Mouse (Mus musculus) urinary bladder, postnatal 25 days (tissue): ENCODE measurements around the gene Camkk1.

Experiments
- DNase-seq: peaks from one replicate; pipeline ENCODE4 v3.0.0; 2022; ENCODE audit warnings: low spot score

Gene Camkk1

GRCm38 (mm10) chr11:73015391-73016102 lies 3.3 kb upstream of the Camkk1 start:
- peak; percentile 31 for DNase-seq

DNA sequence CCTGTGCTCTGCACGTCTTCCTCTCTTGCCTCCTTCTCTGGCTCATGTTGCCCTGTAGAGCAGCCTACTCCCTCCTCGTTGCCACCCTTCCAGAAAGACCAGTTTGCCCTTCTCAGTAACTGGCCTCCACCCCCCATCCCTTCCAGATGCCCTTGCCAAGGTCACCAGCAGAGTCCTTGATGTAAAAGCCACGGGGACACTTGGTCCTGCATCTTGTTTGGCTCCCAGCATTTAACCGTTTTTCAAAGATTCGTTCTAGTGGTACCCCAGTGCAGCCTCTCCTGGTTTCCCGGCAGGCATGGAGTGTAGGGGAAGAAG lies 2.7 kb upstream of the Camkk1 start:
- no peak for DNase-seq

GRCm38 (mm10) chr11:73019147-73019795 lies 463 bp downstream of the Camkk1 start:
- DNase-seq = no peak

DNA sequence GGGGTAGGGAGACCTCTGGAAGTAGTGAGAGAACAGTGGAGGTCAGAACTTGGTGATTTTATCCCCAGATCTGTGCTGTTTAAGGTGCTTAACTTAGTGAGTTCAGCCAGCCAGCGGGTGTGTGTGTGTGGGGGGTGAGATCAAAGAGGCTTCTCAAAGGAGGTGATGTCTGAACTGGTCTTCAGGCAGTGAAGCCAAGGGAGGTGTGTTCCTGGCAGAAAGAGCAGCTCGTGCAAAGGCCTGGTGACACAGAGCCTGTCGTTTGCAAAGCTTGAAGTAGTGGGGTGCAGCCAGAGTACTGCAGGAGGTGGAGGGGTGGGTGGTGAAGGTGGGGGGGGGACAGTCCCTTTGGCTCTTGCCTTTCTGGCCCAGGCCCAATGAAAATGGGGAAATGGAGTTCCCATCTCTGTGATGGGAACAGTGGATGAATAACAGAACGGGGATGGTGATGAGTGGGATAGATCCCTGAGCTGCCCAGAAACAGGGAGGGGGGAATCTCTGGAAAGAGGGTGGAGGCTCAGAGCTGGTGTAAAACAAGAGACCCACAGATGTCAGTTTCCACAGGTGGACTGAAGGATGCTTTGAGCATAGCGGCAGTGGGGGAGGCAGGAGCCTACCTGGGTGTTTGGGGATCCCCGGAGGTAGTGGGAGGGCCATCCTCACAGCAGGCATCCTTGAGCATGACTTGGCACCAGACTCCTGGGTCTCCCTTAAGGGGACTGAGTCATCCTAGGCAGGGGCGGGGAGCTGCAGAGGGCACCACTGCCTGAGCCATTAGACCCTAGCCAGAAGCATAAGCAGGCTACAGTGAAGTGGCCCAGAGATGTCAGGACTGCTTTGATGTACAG lies 2.4 kb downstream of the Camkk1 start:
- no peak for DNase-seq

DNA sequence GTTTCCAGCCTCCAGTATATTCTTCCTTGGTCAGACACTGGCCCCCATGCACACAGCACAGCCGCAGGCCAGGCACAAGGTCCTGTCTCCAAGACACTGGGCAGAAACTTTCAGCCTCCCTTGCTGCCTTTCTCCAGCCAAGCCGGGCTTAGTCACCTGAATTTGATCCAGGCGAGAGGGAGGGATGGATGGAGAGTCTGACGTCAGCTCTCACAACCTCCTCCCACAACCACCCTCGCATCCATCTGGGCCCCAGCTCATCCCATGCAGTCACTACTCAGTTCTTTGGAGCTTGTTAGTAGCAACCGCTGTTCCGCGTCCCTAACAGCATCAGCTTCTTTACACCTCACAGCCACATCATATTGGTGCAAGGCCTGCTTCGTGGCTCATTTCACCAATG lies 4.3 kb downstream of the Camkk1 start:
- DNase-seq = peak; percentile 52

DNA sequence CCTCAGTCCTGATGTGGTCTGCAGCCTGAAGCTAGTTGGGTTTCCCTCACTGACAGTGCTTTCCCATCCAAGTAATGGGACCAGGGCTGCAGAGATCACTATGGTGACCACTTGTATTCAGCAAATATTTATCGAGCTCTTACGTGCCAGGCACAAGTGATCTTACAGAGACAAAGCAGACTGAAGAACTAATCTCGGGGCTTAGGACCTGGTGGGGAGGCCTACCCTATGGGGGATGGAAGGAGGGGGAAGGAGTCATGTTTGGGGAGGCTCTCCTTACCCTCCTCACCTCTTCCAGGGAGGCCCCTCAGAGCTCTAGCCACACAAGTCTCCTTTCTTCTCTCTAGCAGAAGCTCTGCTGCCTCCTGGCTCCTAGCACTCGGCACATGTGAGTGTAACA lies 5.0 kb downstream of the Camkk1 start:
- no peak for DNase-seq

DNA sequence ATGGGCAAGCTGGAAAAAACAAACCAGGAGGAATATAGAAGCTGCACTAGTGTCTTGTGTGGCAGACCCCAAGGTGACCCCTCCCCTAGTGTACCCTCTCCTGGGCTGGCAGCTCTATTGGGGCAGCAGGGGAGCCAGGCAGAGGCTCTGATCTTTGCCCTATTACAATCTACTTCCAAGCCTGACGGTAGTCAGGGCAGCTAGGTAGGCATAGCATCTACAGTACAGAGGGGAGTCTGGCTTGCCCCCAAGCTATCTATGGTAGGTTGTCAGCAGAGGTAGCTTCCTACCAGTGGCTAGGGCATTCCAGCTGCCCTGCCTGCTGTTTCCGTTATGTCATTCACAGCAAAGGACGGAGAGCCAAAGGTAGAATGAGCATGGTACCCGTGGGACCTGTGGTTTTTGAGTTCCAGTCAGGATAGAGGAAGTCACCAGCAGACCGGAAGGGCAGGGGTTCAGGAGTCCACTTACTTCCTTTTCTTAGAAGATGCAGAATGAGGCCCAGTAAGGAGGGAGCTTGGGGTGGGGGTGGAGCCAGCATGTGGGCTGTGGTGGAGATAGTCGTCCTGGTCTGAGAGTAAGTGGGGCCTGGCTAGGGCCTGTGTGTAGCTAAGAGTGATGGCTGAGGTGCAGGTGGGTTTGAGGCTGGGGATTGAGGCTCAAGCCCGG lies 5.6 kb downstream of the Camkk1 start:
- no peak for DNase-seq

- no peak for DNase-seq
Measured at GRCm38 (mm10) chr11:73026961-73027360, 8.2 kb downstream of the Camkk1 start.

GRCm38 (mm10) chr11:73030821-73031498 lies 12.2 kb downstream of the Camkk1 start:
- DNase-seq = peak; percentile 71

GRCm38 (mm10) chr11:73031536-73031935 lies 12.7 kb downstream of the Camkk1 start:
- no peak for DNase-seq

DNA sequence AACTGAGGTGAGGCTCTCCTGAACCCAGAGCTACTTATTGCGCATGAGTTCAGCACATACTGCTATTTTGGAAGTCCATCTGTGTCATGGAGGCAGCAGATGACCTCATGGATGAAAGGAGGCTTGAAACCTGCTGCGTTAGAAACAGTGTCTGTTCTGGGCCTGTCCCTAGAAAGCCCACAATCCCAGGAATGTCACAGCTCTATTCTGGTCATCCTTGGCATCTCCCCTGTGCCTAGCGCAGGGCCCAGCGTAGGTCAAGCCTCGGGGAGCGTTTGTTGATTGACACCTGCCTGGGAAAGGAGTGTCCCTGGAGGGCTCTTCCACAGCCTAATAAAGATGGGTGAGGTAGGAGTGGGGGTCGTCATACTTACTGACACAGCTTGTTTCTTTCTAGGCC lies 17.3 kb downstream of the Camkk1 start:
- DNase-seq = no peak

DNA sequence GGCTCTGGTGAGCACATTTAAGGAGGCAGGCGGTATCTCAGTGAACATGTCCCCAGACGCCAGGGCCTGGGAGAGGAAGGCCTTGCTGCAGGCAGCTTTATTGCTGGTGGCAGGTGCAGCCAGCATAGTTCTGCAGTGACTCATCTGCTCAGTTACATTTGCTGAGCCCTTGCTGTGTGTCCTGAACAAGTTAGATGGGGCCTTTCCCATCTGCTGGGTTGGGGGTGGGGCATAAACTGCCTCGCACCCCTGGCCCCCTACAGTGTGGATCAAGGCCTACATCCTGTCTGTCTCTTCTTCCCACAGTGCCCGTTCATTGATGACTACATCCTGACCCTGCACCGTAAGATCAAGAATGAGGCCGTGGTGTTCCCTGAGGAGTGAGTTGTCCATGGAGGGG lies 18.1 kb downstream of the Camkk1 start:
- no peak for DNase-seq

DNA sequence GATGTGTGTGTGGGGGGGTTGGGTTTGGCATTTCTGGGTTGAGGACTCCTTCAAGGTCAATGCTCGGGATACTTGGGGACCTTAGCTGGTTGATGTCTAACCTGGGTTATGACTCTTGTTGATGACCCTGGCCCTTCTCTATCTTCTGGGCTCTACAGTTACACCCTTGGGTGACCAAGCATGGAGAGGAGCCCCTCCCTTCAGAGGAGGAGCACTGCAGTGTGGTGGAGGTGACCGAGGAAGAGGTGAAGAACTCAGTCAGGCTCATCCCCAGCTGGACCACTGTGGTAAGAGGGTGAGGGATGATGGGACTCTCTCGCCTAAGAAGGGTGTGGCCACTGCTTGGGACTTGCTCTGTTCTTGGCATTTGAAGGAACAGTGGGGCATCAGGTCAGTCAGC lies 18.9 kb downstream of the Camkk1 start:
- no peak for DNase-seq

- peak; percentile 55 for DNase-seq
Measured at GRCm38 (mm10) chr11:73039102-73039799, 20.4 kb downstream of the Camkk1 start.

DNA sequence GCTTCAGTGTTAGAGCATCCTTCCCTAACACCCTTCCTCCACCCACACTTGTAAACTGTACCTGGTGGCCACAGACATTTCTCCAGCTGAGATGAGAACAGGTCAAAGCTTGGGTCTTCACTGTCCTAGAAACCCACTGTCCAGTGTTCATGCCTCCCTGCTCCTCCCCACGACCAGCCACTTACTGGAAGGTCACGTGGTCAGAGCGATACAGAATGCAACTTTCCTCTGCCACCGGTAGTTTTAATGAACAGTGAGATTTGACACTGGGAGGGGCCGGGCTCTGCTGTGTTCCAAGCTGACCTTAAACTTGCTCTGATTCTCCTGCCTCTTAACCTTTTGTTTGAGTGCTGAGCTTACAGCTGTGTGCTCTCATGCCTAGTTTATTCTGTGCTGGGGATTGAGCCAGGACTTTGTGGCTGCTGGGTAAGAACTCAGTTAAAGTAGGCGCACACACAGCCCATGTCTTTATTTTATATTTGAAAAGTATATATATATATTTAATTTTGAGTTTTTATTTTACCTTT lies 25.5 kb downstream of the Camkk1 start:
- no peak for DNase-seq

GRCm38 (mm10) chr11:73044789-73045188 lies 26.0 kb downstream of the Camkk1 start:
- DNase-seq = no peak

DNA sequence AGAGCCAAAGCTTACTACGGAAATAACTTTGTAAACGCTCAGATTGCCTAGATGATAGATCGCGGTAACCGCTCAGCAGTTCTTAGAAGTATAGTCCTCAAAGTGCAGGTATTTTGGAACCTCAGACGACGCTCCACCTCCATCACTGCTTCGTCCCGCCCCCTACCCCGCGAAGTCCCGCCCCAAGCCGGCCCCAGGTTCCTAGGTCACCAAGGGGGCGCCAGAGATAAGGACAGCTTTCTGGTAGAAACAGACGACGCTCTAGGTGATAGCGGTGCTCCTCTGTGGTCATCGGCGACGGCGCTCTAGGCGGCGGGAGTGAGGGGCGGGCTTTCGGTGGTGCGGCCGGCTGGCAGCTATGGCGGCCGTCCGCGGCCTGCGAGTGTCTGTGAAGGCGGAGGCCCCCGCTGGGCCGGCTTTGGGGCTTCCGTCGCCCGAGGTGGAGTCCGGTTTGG lies 28.8 kb downstream of the Camkk1 start, which contains the start of gene Ncbp3:
Ncbp3 (plus strand) TSS at position 242 of the 455 bp plus-strand sequence.
- peak; percentile 94 for DNase-seq

DNA sequence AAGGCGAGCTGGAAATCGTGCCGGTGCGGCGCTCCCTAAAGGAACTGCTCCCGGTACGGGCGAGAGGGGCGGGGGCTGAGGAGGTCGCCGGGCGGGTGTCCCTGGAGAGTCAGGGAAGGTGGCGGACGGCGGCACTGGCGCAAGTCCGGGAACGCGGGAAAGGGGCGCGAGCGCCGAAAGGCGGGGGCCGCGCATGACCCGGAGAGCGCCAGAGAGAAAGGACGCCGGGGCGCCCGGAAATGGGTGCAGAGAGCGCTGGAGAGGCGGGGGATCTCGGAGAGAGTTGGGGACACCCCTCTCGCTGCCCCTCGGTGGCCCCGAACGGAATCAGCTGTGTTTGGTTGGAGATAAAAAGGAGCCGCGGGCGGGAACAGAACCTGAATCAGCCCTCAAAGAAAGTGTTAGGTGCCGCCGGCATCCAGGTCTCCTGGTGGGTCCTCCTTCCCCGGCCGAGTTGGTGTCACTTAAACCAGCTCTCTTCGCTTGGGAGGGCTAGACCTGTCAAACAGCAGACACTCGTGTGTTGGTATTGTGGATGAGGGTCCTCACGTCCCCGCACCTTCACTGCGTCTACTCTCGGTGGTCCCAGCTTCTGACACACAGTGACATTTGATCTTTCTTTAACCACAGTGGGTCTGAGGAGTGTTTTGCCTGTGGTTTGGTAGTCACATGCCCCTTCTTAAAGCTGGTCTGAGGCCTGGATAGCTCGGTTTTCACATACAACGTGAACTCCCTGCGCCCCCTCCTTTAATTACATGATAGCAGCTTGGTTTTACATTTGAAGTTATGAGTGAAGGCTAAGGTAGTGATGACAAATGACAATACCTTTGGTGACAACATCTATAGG lies 29.4 kb downstream of the Camkk1 start:
- no peak for DNase-seq

- peak; percentile 68 for DNase-seq
Measured at GRCm38 (mm10) chr11:73049335-73049734, 30.5 kb downstream of the Camkk1 start.

- DNase-seq = no peak
Measured at GRCm38 (mm10) chr11:73052795-73053194, 34.0 kb downstream of the Camkk1 start.
